Mouse (Mus musculus): Measurements from ENCODE around the gene Syce2. TPM values are rescaled to one million over a fixed set of nuclear protein-coding genes. Genes with fewer than 3 reads are reported as not detected.
"Not testable (repeated sequence)": the region's sequence is repeated elsewhere in the genome, so short reads cannot be mapped to it uniquely, and the experiment has no call there.

The Syce2 gene
- 34.7 and 42.3 TPM in 2 replicates for total RNA-seq (2012; rRNA removed)

- in situ Hi-C loops (cut with MboI; ENCODE audit: low sequenced_read_pairs in 2 of 2, unreplicated experiment in 2 of 2): no loop called here
- H3K9ac ChIP-seq (ENCODE audit: insufficient read depth, low read depth, low read length, poor library complexity, severe bottlenecking): peak within 1 kb of the TSS; percentile 67
- peaks cover 30% of the 10 kb centered on the region for H3K36me3 ChIP-seq (ENCODE audit: control insufficient read depth, insufficient read depth, low read length, poor library complexity, severe bottlenecking)
- DNase-seq (ENCODE audit: low read depth, low spot score): peak; percentile 62
- H3K4me3 ChIP-seq (ENCODE audit: insufficient read depth in 1 of 2, low read depth in 1 of 2, low read length in 2 of 2, poor library complexity in 1 of 2, severe bottlenecking in 1 of 2): peak within 1 kb of the TSS; percentile 64 to 68
- no peaks in the 10 kb centered on the region for H3K9me3 ChIP-seq (ENCODE audit: control insufficient read depth, insufficient read depth, low read depth, low read length)
- 0 out of 4 replicates have a peak, but pooled peaks cover 0 to 2% of the 10 kb centered on the region in 2 experiments for H3K4me1 ChIP-seq (ENCODE audit: control insufficient read depth in 2 of 2, insufficient read depth in 2 of 2, low read length in 2 of 2, poor library complexity in 1 of 2)
- H3K27ac ChIP-seq (ENCODE audit: insufficient read depth, low read depth, low read length, poor library complexity, severe bottlenecking): 0 out of 2 replicates have a peak within 1 kb of the TSS, but pooled peaks have one; percentile 33
- TF ChIP-seq MAFK (IDR thresholded peaks at IDR 0.05; ENCODE audit: insufficient read depth, low read depth, low read length): no peak
- TF ChIP-seq ZC3H11A (IDR thresholded peaks at IDR 0.05; ENCODE audit: borderline replicate concordance, low read depth, low read length): no peak
- no peak for TF ChIP-seq CHD2 (IDR thresholded peaks at IDR 0.05; ENCODE audit: low read depth, low read length)
Measured at GRCm38 (mm10) chr8:84871376-84872308, at the start of gene Syce2. Gene Syce2, plus strand, starts transcription at chr8:84872111.

GRCm38 (mm10) chr8:84822723-84823122, 49.2 kb upstream of the Syce2 start, which contains the start of gene Dand5:
Gene Dand5, minus strand, starts transcription at chr8:84822823.
- TF ChIP-seq CHD2 (IDR thresholded peaks at IDR 0.05; ENCODE audit: low read depth, low read length): no peak
- TF ChIP-seq MAFK (IDR thresholded peaks at IDR 0.05; ENCODE audit: insufficient read depth, low read depth, low read length): no peak
- TF ChIP-seq ZNF384 (IDR thresholded peaks at IDR 0.05; ENCODE audit: low read depth, low read length): no peak
- no peak for TF ChIP-seq ZC3H11A (IDR thresholded peaks at IDR 0.05; ENCODE audit: borderline replicate concordance, low read depth, low read length)
- TF ChIP-seq HCFC1 (IDR thresholded peaks at IDR 0.05; ENCODE audit: borderline replicate concordance, insufficient read depth, low read length): no peak
- H3K36me3 ChIP-seq (ENCODE audit: control insufficient read depth, insufficient read depth, low read length, poor library complexity, severe bottlenecking): no peaks in the 10 kb centered on the region
- no peak within 1 kb of the TSS for H3K27ac ChIP-seq (ENCODE audit: insufficient read depth, low read depth, low read length, poor library complexity, severe bottlenecking)
- no peak within 1 kb of the TSS for H3K9ac ChIP-seq (ENCODE audit: insufficient read depth, low read depth, low read length, poor library complexity, severe bottlenecking)
- DNase-seq (ENCODE audit: low read depth, low spot score): no peak
- H3K4me3 ChIP-seq (ENCODE audit: insufficient read depth in 1 of 2, low read depth in 1 of 2, low read length in 2 of 2, poor library complexity in 1 of 2, severe bottlenecking in 1 of 2): no peak within 1 kb of the TSS
- H3K9me3 ChIP-seq (ENCODE audit: control insufficient read depth, insufficient read depth, low read depth, low read length): no peaks in the 10 kb centered on the region
- H3K4me1 ChIP-seq (ENCODE audit: control insufficient read depth in 2 of 2, insufficient read depth in 2 of 2, low read length in 2 of 2, poor library complexity in 1 of 2): no peaks in the 10 kb centered on the region
- in situ Hi-C loops (cut with MboI; ENCODE audit: low sequenced_read_pairs in 2 of 2, unreplicated experiment in 2 of 2): no loop called here

GRCm38 (mm10) chr8:84823653-84824052, 48.3 kb upstream of the Syce2 start:
- Histone ChIP-seq H3K4me3 (ENCODE audit: insufficient read depth in 1 of 2, low read depth in 1 of 2, low read length in 2 of 2, poor library complexity in 1 of 2, severe bottlenecking in 1 of 2) (no peak overlapping the region), H3K27ac (ENCODE audit: insufficient read depth, low read depth, low read length, poor library complexity, severe bottlenecking) (no peak overlapping the region), H3K9me3 (ENCODE audit: control insufficient read depth, insufficient read depth, low read depth, low read length) (no peaks in the 10 kb centered on the region), H3K9ac (ENCODE audit: insufficient read depth, low read depth, low read length, poor library complexity, severe bottlenecking) (no peak overlapping the region), H3K36me3 (ENCODE audit: control insufficient read depth, insufficient read depth, low read length, poor library complexity, severe bottlenecking) (no peaks in the 10 kb centered on the region), H3K4me1 (ENCODE audit: control insufficient read depth in 2 of 2, insufficient read depth in 2 of 2, low read length in 2 of 2, poor library complexity in 1 of 2) (no peaks in the 10 kb centered on the region)
- no peak for DNase-seq (ENCODE audit: low read depth, low spot score)
- TF ChIP-seq MAFK (IDR thresholded peaks at IDR 0.05; ENCODE audit: insufficient read depth, low read depth, low read length) (no peak), ZNF384 (IDR thresholded peaks at IDR 0.05; ENCODE audit: low read depth, low read length) (no peak), HCFC1 (IDR thresholded peaks at IDR 0.05; ENCODE audit: borderline replicate concordance, insufficient read depth, low read length) (no peak), CHD2 (IDR thresholded peaks at IDR 0.05; ENCODE audit: low read depth, low read length) (no peak), ZC3H11A (IDR thresholded peaks at IDR 0.05; ENCODE audit: borderline replicate concordance, low read depth, low read length) (no peak)
- in situ Hi-C loops (cut with MboI; ENCODE audit: low sequenced_read_pairs in 2 of 2, unreplicated experiment in 2 of 2): no loop called here

GRCm38 (mm10) chr8:84825636-84826035, 46.3 kb upstream of the Syce2 start:
- no peak for TF ChIP-seq ZNF384 (IDR thresholded peaks at IDR 0.05; ENCODE audit: low read depth, low read length)
- no peak for TF ChIP-seq CHD2 (IDR thresholded peaks at IDR 0.05; ENCODE audit: low read depth, low read length)
- TF ChIP-seq HCFC1 (IDR thresholded peaks at IDR 0.05; ENCODE audit: borderline replicate concordance, insufficient read depth, low read length): no peak
- no peak for TF ChIP-seq ZC3H11A (IDR thresholded peaks at IDR 0.05; ENCODE audit: borderline replicate concordance, low read depth, low read length)
- TF ChIP-seq MAFK (IDR thresholded peaks at IDR 0.05; ENCODE audit: insufficient read depth, low read depth, low read length): no peak
- Histone ChIP-seq H3K4me3 (ENCODE audit: insufficient read depth in 1 of 2, low read depth in 1 of 2, low read length in 2 of 2, poor library complexity in 1 of 2, severe bottlenecking in 1 of 2) (no peak overlapping the region), H3K4me1 (ENCODE audit: control insufficient read depth in 2 of 2, insufficient read depth in 2 of 2, low read length in 2 of 2, poor library complexity in 1 of 2) (no peaks in the 10 kb centered on the region), H3K36me3 (ENCODE audit: control insufficient read depth, insufficient read depth, low read length, poor library complexity, severe bottlenecking) (no peaks in the 10 kb centered on the region), H3K9me3 (ENCODE audit: control insufficient read depth, insufficient read depth, low read depth, low read length) (no peaks in the 10 kb centered on the region), H3K27ac (ENCODE audit: insufficient read depth, low read depth, low read length, poor library complexity, severe bottlenecking) (no peak overlapping the region), H3K9ac (ENCODE audit: insufficient read depth, low read depth, low read length, poor library complexity, severe bottlenecking) (no peak overlapping the region)
- no peak for DNase-seq (ENCODE audit: low read depth, low spot score)
- in situ Hi-C loops (cut with MboI; ENCODE audit: low sequenced_read_pairs in 2 of 2, unreplicated experiment in 2 of 2): no loop called here

GRCm38 (mm10) chr8:84826518-84826917, 45.4 kb upstream of the Syce2 start:
- H3K9me3 ChIP-seq (ENCODE audit: control insufficient read depth, insufficient read depth, low read depth, low read length); DNase-seq (ENCODE audit: low read depth, low spot score); H3K27ac ChIP-seq (ENCODE audit: insufficient read depth, low read depth, low read length, poor library complexity, severe bottlenecking); H3K9ac ChIP-seq (ENCODE audit: insufficient read depth, low read depth, low read length, poor library complexity, severe bottlenecking); H3K4me3 ChIP-seq (ENCODE audit: insufficient read depth in 1 of 2, low read depth in 1 of 2, low read length in 2 of 2, poor library complexity in 1 of 2, severe bottlenecking in 1 of 2); H3K36me3 ChIP-seq (ENCODE audit: control insufficient read depth, insufficient read depth, low read length, poor library complexity, severe bottlenecking); H3K4me1 ChIP-seq (ENCODE audit: control insufficient read depth in 2 of 2, insufficient read depth in 2 of 2, low read length in 2 of 2, poor library complexity in 1 of 2); in situ Hi-C loops (cut with MboI; ENCODE audit: low sequenced_read_pairs in 2 of 2, unreplicated experiment in 2 of 2): not testable (repeated sequence)

Data from ES-E14 (cell line).